ENCODE assay signal across 20 mouse cellular contexts in genomic region chr4:152032922-152033321, GRCm38 (mm10). TPM values are rescaled to one million over a fixed set of nuclear protein-coding genes. Genes with fewer than 3 reads are reported as not detected.
"Had no signal": no experiment of that assay in that cellular context is flagged by ENCODE, and none has a peak within 500 bp of the region (broad histone marks: within the 10 kb centered on the region; RNA-seq: fewer than 3 reads in every experiment).

No protein-coding gene starts in this region.

- H3K9me3 ChIP-seq: midbrain, embryonic 10.5 days; midbrain, embryonic 12.5 days; neural tube, embryonic 13.5 days; neural tube, embryonic 15.5 days had no signal

- DNase-seq: lung, adult 18-20 months; lung, embryonic 14.5 days; lung, postnatal 10 days; lung, postnatal 4 days; midbrain, embryonic 14.5 days; retina, postnatal 1 day; right cerebral cortex, adult 18-20 months; right cerebral cortex, postnatal 25 days; right cerebral cortex, postnatal 4 days; spleen, adult 18-20 months; thymus, adult 18-20 months; thymus, postnatal 25 days; thymus, postnatal 4 days had no signal

- H3K4me2 ChIP-seq: lung, embryonic 14.5 days; midbrain, embryonic 12.5 days; neural tube, embryonic 13.5 days; neural tube, embryonic 15.5 days had no signal

- ATAC-seq: midbrain, embryonic 16.5 days had no signal

- H3K27me3 ChIP-seq: neural tube, embryonic 13.5 days had no signal

- H3K4me3 ChIP-seq: midbrain, embryonic 10.5 days; midbrain, embryonic 12.5 days; myocyte; neural tube, embryonic 13.5 days; neural tube, embryonic 15.5 days had no signal

- H3K36me3 ChIP-seq: midbrain, embryonic 10.5 days; midbrain, embryonic 12.5 days; neural tube, embryonic 13.5 days; neural tube, embryonic 15.5 days had no signal

- H3K9ac ChIP-seq: lung, embryonic 14.5 days; midbrain, embryonic 12.5 days; neural tube, embryonic 13.5 days; neural tube, embryonic 15.5 days had no signal

- H3K27ac ChIP-seq: midbrain, embryonic 10.5 days; midbrain, embryonic 12.5 days; neural tube, embryonic 13.5 days; neural tube, embryonic 15.5 days had no signal

RNA-seq across cellular contexts. Expression of gene Tas1r1, which starts 5.4 kb away (rescaled TPM):
- polyA plus RNA-seq: small intestine, adult 2 months had no signal
